Mouse (Mus musculus): Measurements from ENCODE around the gene Tspan18. TPM values are rescaled to one million over a fixed set of nuclear protein-coding genes. Genes with fewer than 3 reads are reported as not detected.

Gene Tspan18
- polyA plus RNA-seq, 2 experiments, result 2.2 to 2.3 TPM

DNA sequence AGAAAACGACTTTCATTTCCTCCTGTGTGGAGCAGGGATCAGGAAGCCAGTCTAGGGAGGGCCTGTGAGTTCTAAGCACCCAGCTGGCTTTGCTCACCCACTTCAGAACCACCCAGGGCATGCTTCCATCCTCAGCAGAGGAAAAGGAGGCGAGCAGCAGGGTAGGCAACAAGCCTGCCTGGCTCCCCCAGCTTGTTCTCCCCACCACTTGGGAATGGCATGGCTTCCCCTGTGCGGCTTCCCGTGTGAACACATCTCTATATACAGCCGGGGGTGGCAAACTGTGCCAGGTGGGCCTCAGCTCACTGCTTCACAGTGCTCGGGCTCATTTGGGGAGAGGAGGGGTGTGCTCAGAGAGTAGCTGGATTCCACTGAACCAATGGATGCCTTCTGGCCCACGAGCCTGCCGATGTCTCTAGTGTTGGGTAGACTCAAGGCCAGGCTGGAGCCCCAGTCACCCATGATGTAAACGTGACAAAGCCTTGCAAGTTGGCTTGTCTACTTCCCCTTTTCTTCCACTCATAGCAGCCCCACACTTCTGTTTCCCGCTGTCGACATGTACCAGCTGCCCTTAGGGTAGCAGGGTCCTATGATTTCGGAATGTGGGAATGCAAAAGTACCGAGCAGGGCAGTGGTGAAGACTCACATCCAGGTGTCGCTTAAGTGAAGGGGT lies 167.4 kb downstream of the Tspan18 start:
- H3K4me2 ChIP-seq (ENCODE audit: low read depth), result no peak overlapping the region
- H3K4me1 ChIP-seq (replicated peaks; ENCODE audit: control insufficient read depth in 2 of 2, insufficient read depth in 2 of 2, low read length in 1 of 2), result peaks cover 0 to 9% of the 10 kb centered on the region in 2 experiments; a peak in 2 of 4 replicates
- ATAC-seq (ENCODE audit: insufficient read depth) (no peak), DNase-seq (ENCODE audit: low read depth in 3 of 3, low spot score in 3 of 3) (no peak)
- WGBS (ENCODE audit: insufficient replicate concordance), result 35% methylated on average over 14 of the region's 14 CpGs
- no peak overlapping the region for H3K9ac ChIP-seq (replicated peaks)
- no peaks in the 10 kb centered on the region for H3K36me3 ChIP-seq (replicated peaks; ENCODE audit: control insufficient read depth, insufficient read depth, low read depth)
- H3K9me3 ChIP-seq (ENCODE audit: control insufficient read depth, low read length), result no peaks in the 10 kb centered on the region
- no peaks in the 10 kb centered on the region for H3K27me3 ChIP-seq (ENCODE audit: control insufficient read depth, insufficient read depth, low read length)
- TF ChIP-seq EP300 (IDR thresholded peaks at IDR 0.05; ENCODE audit: low read depth) (no peak), CTCF (IDR thresholded peaks at IDR 0.05; ENCODE audit: low read depth) (no peak)
- H3K4me3 ChIP-seq (ENCODE audit: insufficient read depth in 1 of 2, low read depth in 2 of 2, low read length in 2 of 2), result no peak overlapping the region
- H3K27ac ChIP-seq, result no peak overlapping the region

DNA sequence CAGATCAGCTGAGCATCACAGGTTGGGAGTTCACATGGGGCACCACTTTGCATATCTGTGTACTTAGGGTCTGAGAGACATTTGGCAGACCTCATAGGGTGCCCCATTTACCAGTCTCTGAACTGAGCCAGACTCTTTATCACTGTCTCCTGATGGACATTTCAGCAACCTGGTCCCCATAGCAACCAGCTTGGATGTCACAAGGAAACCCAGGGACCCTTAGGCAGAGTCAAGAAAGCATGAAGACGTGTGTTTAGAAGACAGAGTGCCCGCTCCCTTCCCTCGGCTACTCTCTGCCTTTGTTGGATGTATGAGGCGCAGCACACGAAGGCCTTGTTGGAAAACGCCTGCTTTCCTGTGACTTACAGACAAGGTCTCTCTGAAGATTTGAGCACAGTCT lies 168.0 kb downstream of the Tspan18 start:
- H3K4me1 ChIP-seq (replicated peaks; ENCODE audit: control insufficient read depth in 2 of 2, insufficient read depth in 2 of 2, low read length in 1 of 2), result peaks cover 0 to 13% of the 10 kb centered on the region in 2 experiments; a peak in 2 of 4 replicates
- no peak for ATAC-seq (ENCODE audit: insufficient read depth)
- no peak for DNase-seq (ENCODE audit: low read depth in 3 of 3, low spot score in 3 of 3)
- no peak overlapping the region for H3K4me3 ChIP-seq (ENCODE audit: insufficient read depth in 1 of 2, low read depth in 2 of 2, low read length in 2 of 2)
- no peaks in the 10 kb centered on the region for H3K27me3 ChIP-seq (ENCODE audit: control insufficient read depth, insufficient read depth, low read length)
- WGBS (ENCODE audit: insufficient replicate concordance), result 67% methylated on average over 6 of the region's 6 CpGs
- no peak overlapping the region for H3K9ac ChIP-seq (replicated peaks)
- no peaks in the 10 kb centered on the region for H3K9me3 ChIP-seq (ENCODE audit: control insufficient read depth, low read length)
- H3K4me2 ChIP-seq (ENCODE audit: low read depth), result no peak overlapping the region
- no peaks in the 10 kb centered on the region for H3K36me3 ChIP-seq (replicated peaks; ENCODE audit: control insufficient read depth, insufficient read depth, low read depth)
- no peak overlapping the region for H3K27ac ChIP-seq
- TF ChIP-seq CTCF (IDR thresholded peaks at IDR 0.05; ENCODE audit: low read depth) (no peak), EP300 (IDR thresholded peaks at IDR 0.05; ENCODE audit: low read depth) (no peak)

DNA sequence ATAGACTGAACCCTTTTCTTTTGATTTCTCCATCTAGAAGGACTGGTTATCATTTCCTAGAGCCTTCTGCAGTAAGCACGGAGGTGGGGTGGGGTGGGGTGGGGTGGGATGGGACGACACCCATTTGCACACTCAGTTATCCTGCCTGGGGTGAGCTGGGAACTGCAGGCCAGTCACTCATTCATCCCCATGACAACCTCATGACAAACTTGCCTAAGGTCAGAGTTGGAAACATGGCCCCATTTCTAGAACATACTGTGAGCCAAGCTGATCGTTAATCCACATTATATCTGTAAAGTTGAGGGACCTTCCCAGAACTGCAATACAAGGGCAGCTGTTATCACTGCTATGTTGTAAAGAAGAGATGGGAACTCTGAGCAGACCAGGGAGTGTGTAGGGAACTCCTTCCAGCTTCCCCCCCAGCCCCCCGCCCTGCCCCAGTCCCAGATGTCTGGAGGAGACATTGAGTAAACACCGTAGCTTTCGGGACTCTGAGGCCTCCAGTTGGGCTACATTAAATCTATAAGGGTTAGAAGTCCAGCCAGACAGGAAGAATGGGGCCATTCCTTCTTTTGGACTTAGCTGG lies 170.5 kb downstream of the Tspan18 start:
- DNase-seq (ENCODE audit: low read depth in 3 of 3, low spot score in 3 of 3), result no peak
- no peak overlapping the region for H3K9ac ChIP-seq (replicated peaks)
- WGBS (ENCODE audit: insufficient replicate concordance), result 53% methylated on average over 6 of the region's 6 CpGs
- no peak overlapping the region for H3K4me3 ChIP-seq (ENCODE audit: insufficient read depth in 1 of 2, low read depth in 2 of 2, low read length in 2 of 2)
- H3K36me3 ChIP-seq (replicated peaks; ENCODE audit: control insufficient read depth, insufficient read depth, low read depth), result no peaks in the 10 kb centered on the region
- no peaks in the 10 kb centered on the region for H3K27me3 ChIP-seq (ENCODE audit: control insufficient read depth, insufficient read depth, low read length)
- H3K4me1 ChIP-seq (replicated peaks; ENCODE audit: control insufficient read depth in 2 of 2, insufficient read depth in 2 of 2, low read length in 1 of 2), result peaks cover 0 to 13% of the 10 kb centered on the region in 2 experiments; a peak in 2 of 4 replicates
- no peak for ATAC-seq (ENCODE audit: insufficient read depth)
- no peak overlapping the region for H3K4me2 ChIP-seq (ENCODE audit: low read depth)
- TF ChIP-seq EP300 (IDR thresholded peaks at IDR 0.05; ENCODE audit: low read depth) (no peak), CTCF (IDR thresholded peaks at IDR 0.05; ENCODE audit: low read depth) (no peak)
- no peak overlapping the region for H3K27ac ChIP-seq
- no peaks in the 10 kb centered on the region for H3K9me3 ChIP-seq (ENCODE audit: control insufficient read depth, low read length)

DNA sequence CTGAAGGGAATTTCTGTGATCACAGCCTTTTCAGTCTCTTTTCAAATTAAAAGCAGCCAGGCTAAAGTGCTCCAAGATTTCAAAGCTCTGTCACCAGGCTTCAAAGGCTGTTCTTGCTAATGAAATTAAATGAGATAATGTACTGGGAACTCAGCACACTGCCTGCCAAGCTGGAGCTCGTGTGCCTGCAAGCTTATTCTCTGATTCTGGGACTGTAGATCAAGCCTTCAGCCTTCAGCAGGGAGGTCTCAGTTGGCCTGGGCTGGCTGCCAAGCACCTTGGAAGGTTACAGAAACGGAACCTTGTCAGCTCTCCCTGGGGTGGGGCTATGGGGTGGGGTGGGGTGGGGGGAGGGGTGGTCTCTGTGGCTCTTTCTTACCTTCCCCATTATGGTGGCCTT lies 171.0 kb downstream of the Tspan18 start:
- WGBS (ENCODE audit: insufficient replicate concordance), result 9% methylated on average over 2 of the region's 2 CpGs
- no peak for TF ChIP-seq CTCF (IDR thresholded peaks at IDR 0.05; ENCODE audit: low read depth)
- no peak for TF ChIP-seq EP300 (IDR thresholded peaks at IDR 0.05; ENCODE audit: low read depth)
- H3K9me3 ChIP-seq (ENCODE audit: control insufficient read depth, low read length), result no peaks in the 10 kb centered on the region
- no peak overlapping the region for H3K27ac ChIP-seq
- H3K4me3 ChIP-seq (ENCODE audit: insufficient read depth in 1 of 2, low read depth in 2 of 2, low read length in 2 of 2), result no peak overlapping the region
- DNase-seq (ENCODE audit: low read depth in 3 of 3, low spot score in 3 of 3) (no peak), ATAC-seq (ENCODE audit: insufficient read depth) (no peak)
- no peaks in the 10 kb centered on the region for H3K27me3 ChIP-seq (ENCODE audit: control insufficient read depth, insufficient read depth, low read length)
- H3K9ac ChIP-seq (replicated peaks), result no peak overlapping the region
- H3K36me3 ChIP-seq (replicated peaks; ENCODE audit: control insufficient read depth, insufficient read depth, low read depth), result no peaks in the 10 kb centered on the region
- no peak overlapping the region for H3K4me2 ChIP-seq (ENCODE audit: low read depth)
- H3K4me1 ChIP-seq (replicated peaks; ENCODE audit: control insufficient read depth in 2 of 2, insufficient read depth in 2 of 2, low read length in 1 of 2), result peaks cover 0 to 13% of the 10 kb centered on the region in 2 experiments; a peak in 2 of 4 replicates

DNA sequence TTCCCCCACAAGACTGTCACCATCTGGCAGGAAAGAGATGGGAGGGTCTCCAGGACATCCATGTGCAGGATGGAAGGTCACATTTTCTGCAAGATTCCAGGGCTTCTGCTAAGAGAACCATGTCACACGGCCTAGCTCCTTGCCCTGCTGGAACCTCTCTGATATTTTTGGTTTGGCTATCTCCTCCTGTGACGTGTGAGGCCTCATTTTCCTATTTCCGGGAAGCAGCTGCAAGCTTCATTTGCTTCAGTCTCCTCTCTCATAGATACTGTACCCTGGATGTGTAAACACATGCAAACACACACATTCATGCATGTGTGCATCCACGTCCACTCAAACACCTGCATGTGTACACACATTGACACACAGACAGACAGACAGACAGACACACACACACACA lies 171.5 kb downstream of the Tspan18 start:
- H3K27ac ChIP-seq, result no peak overlapping the region
- 36% methylated on average over 4 of the region's 4 CpGs for WGBS (ENCODE audit: insufficient replicate concordance)

More for the DNA sequence above, 171.5 kb downstream of the Tspan18 start:
- Histone ChIP-seq H3K4me1 (replicated peaks; ENCODE audit: control insufficient read depth in 2 of 2, insufficient read depth in 2 of 2, low read length in 1 of 2) (peaks cover 0 to 13% of the 10 kb centered on the region in 2 experiments; a peak in 2 of 4 replicates), H3K36me3 (replicated peaks; ENCODE audit: control insufficient read depth, insufficient read depth, low read depth) (no peaks in the 10 kb centered on the region), H3K4me3 (ENCODE audit: insufficient read depth in 1 of 2, low read depth in 2 of 2, low read length in 2 of 2) (no peak overlapping the region), H3K9me3 (ENCODE audit: control insufficient read depth, low read length) (no peaks in the 10 kb centered on the region), H3K27me3 (ENCODE audit: control insufficient read depth, insufficient read depth, low read length) (no peaks in the 10 kb centered on the region), H3K4me2 (ENCODE audit: low read depth) (no peak overlapping the region), H3K9ac (replicated peaks) (no peak overlapping the region)
- TF ChIP-seq EP300 (IDR thresholded peaks at IDR 0.05; ENCODE audit: low read depth) (no peak), CTCF (IDR thresholded peaks at IDR 0.05; ENCODE audit: low read depth) (no peak)
- ATAC-seq (ENCODE audit: insufficient read depth) (no peak), DNase-seq (ENCODE audit: low read depth in 3 of 3, low spot score in 3 of 3) (no peak)

All from liver, embryonic 14.5 days (tissue).